Mouse (Mus musculus) lung, postnatal 0 days (tissue): ENCODE results near the gene N4bp1.
A peak's percentile ranks its signal among the peaks of the same experiment; 100 is the strongest.

Source experiments
- CTCF ChIP-seq: IDR thresholded peaks from 2 replicates; pipeline ENCODE4 v1.5.1; 2016; ENCODE audit warnings: antibody characterized with exemption, mild to moderate bottlenecking
- EP300 ChIP-seq: IDR thresholded peaks from 2 replicates; pipeline ENCODE4 v1.6.1; 2016; ENCODE audit warnings: antibody characterized with exemption, mild to moderate bottlenecking, control low read depth

- no peak for TF ChIP-seq CTCF
- TF ChIP-seq EP300: peak; percentile 14; the same call in 1 of the 2 replicates
These were observed 97.1 kb downstream of the N4bp1 start for GRCm38 (mm10) chr8:86787891-86788420.
